Mouse (Mus musculus) bone marrow, adult 2 months (tissue): Measurements from ENCODE around the gene Rpn1. TPM values are rescaled to one million over a fixed set of nuclear protein-coding genes. Genes with fewer than 3 reads are reported as not detected.

ENCODE experiments used
- H3K27ac ChIP-seq: fragments of 200-500 bp; 2 replicates; pipeline ENCODE4 v1.5.1; 2012; ENCODE audit warnings: low read depth, mild to moderate bottlenecking, control low read depth, inconsistent platforms, low read length; ENCODE audit not compliant: control insufficient read depth, poor library complexity, insufficient read depth
- H3K4me1 ChIP-seq: fragments of 200-500 bp; 2 replicates; pipeline ENCODE4 v1.6.1; 2011; ENCODE audit warnings: low read length; ENCODE audit not compliant: control insufficient read depth, insufficient read depth
- H3K4me3 ChIP-seq: fragments of 200-500 bp; replicated peaks from 2 replicates; pipeline ENCODE3; 2011; ENCODE audit warnings: mild to moderate bottlenecking, low read depth, low read length, control low read depth; ENCODE audit not compliant: control insufficient read depth
- CTCF ChIP-seq: fragments of 200-500 bp; IDR thresholded peaks from 2 replicates; pipeline ENCODE4 v1.5.1; 2011; ENCODE audit warnings: low read length, control low read depth; ENCODE audit not compliant: control insufficient read depth, insufficient read depth
- POLR2A ChIP-seq: fragments of 200-500 bp; IDR thresholded peaks from 2 replicates; pipeline ENCODE4 v1.6.1; 2011; ENCODE audit warnings: low read depth, mild to moderate bottlenecking, control low read depth, low read length, borderline replicate concordance; ENCODE audit not compliant: control insufficient read depth
- WGBS: fragments of 180-500 bp; shearing (Covaris S2); methylation state at CpG from one replicate; pipeline ENCODE4 v1.1.7; 2018; 5-methylcytosine and 5-hydroxymethylcytosine counted together
- polyA plus RNA-seq: library from polyadenylated mRNA; stranded (reverse); fragments of >200 nt; gene quantifications from 2 replicates; pipeline ENCODE4 v1.2.4, GENCODE M21; 2011; ENCODE audit warnings: low replicate concordance; ENCODE audit not compliant: missing spikeins, insufficient read depth, insufficient read length

The Rpn1 gene
- polyA plus RNA-seq, 1 experiment = 38.7 TPM

DNA sequence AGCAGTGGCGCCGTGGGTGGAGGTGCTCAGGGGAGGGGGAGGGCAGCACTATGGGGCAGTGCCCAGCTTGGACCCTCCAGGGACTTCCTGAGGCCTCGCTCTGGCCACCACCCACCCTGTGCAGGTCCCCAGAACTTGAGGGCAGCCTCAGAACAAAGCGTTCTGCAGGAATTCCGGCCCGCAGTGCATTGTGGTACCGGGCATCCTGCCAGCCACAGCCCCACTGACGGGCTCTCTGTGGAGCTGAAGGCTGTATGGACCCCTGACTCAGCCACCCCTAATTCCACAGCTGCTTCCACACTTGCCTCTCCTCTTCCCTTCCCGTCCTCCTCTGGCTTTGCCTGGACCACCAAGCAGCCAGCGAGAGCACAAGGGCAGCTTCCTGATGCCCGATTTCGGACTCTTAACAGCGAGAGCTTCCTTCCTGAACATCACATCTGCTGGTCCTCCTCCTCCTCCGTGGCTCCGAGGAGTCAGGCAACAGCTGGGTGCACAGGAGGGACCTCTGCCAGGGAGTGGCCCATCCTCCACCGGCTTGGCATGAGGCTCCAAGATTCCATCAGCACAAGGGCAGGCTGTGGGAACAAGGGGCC lies 63.2 kb downstream of the Rpn1 start:
- Histone ChIP-seq H3K27ac (no peak overlapping the region; the same call in 1 of the 2 replicates), H3K4me1 (no peaks in the 10 kb centered on the region), H3K4me3 (no peak overlapping the region)
- WGBS = 14% methylated on average over 16 of the region's 16 CpGs
- TF ChIP-seq CTCF (no peak), POLR2A (no peak)

DNA sequence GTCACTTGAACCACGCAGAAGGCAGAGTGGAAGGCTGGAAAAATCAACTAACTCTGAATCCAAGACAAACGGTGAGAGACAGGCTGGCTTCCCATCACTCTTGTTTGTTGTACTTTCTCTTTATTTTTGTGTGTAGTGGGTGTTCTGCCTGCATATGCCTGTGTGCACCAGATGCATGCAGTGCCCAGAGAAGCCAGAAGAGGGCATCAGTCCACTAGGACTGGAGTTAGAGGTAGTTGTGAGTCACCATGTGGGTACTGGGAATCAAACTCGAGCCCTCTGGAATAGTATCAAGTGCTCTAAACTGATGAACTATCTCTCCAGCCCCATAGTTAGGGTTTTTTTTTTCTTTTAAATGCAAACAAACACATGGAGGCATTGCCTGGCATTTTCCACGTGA lies 67.1 kb downstream of the Rpn1 start:
- Histone ChIP-seq H3K4me3 (no peak overlapping the region), H3K4me1 (no peaks in the 10 kb centered on the region), H3K27ac (no peak overlapping the region)
- WGBS = 76% methylated on average over 4 of the region's 4 CpGs
- no peak for TF ChIP-seq POLR2A
- no peak for TF ChIP-seq CTCF

DNA sequence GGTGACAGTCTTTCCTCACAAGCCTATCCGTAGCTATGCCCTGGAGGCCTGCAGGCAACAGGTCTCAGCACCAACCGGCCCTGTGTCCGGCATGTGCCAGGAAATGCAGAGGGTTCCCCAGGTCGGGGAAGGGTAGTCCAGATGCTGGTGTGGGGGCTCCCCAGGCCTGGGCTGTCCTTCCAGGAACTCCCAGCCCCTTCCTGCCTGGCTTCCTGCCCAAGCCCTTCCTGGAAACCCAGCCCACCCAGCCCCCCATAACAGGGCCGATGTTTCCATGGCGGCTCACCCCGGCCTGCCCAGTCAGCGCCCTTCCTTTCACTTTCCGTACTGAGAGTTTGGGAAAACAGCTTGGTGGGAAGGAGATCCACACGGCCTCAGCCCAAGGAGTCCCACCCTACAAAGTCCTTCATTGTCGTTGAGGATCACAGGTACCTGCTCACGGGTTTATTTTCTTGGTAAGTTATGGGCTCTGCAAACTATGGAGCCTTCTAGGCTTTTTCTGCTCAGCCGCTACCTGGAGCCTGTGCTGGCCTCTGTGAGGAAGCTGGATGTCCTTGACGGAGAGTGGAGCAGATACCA lies 67.9 kb downstream of the Rpn1 start:
- 53% methylated on average over 14 of the region's 14 CpGs for WGBS
- no peaks in the 10 kb centered on the region for H3K4me1 ChIP-seq
- H3K27ac ChIP-seq = no peak overlapping the region
- no peak overlapping the region for H3K4me3 ChIP-seq
- TF ChIP-seq CTCF (no peak), POLR2A (no peak)

DNA sequence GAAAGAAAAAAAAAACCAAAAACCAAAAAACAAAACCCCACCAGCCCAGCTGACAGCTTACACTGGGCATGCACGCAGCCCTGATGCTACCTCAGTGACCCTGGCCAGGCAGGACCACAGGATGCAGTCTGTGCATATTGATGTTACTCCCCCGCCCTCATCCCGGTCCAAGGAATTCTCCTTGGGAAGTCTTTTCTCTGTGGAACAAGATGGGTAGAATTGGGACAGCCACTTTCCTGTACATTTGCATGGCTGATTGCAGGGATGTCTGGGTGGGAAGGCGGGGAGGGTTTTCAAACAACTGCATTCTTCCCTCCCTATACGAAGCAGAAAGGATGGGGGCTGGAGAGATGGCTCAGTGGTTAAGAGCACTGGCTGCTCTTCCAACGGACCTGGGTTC lies 68.7 kb downstream of the Rpn1 start:
- Histone ChIP-seq H3K4me3 (no peak overlapping the region), H3K27ac (no peak overlapping the region), H3K4me1 (no peaks in the 10 kb centered on the region)
- 87% methylated on average over 6 of the region's 6 CpGs for WGBS
- no peak for TF ChIP-seq CTCF

Other genes starting within 250 kb of the Rpn1 start
- 7.3 and 18.0 TPM in 2 replicates for gene Gm45140, start 248.7 kb upstream of the Rpn1 start, polyA plus RNA-seq
- gene Isy1, start 245.7 kb upstream of the Rpn1 start, polyA plus RNA-seq = 21.9 and 34.4 TPM in 2 replicates
- 180 and 237 TPM in 2 replicates for gene Cnbp, start 233.4 kb upstream of the Rpn1 start, polyA plus RNA-seq
- 33.9 and 63.6 TPM in 2 replicates for gene Copg1, start 196.7 kb upstream of the Rpn1 start, polyA plus RNA-seq
- gene Hmces, start 170.5 kb upstream of the Rpn1 start, polyA plus RNA-seq = 29.8 and 48.8 TPM in 2 replicates
- gene H1fx, start 102.8 kb upstream of the Rpn1 start, polyA plus RNA-seq = 4.6 and 4.8 TPM in 2 replicates
- gene Rab7, start 39.2 kb upstream of the Rpn1 start, polyA plus RNA-seq = 49.6 and 72.1 TPM in 2 replicates
- 8.3 and 10.4 TPM in 2 replicates for gene Gata2, start 109.4 kb downstream of the Rpn1 start, polyA plus RNA-seq
- gene Dnajb8, start 137.8 kb downstream of the Rpn1 start, polyA plus RNA-seq = not detected in 2 replicates